Mouse (Mus musculus) forebrain, embryonic 14.5 days (tissue): ENCODE results near the gene Stard13. TPM values are rescaled to one million over a fixed set of nuclear protein-coding genes. Genes with fewer than 3 reads are reported as not detected.

Experiments used
- ATAC-seq: fragments of 200-750 bp; cut with Nextera tagmentation; 2 replicates; pipeline ENCODE4 v1.8.0; 2017; ENCODE audit warnings: mild to moderate bottlenecking, moderate library complexity
- DNase-seq: peaks from one replicate; pipeline ENCODE4 v3.0.0-alpha.2; 2015; ENCODE audit warnings: low spot score
- H3K27ac ChIP-seq: fragments of 300-500 bp; sonication (generic); 2 replicates; pipeline ENCODE4 v1.5.1; 2014; ENCODE audit warnings: low read depth, mild to moderate bottlenecking, control low read depth, low read length, moderate library complexity
- H3K27me3 ChIP-seq: fragments of 300-500 bp; sonication (generic); replicated peaks from 2 replicates; pipeline ENCODE4 v1.6.1; 2014; ENCODE audit warnings: low read length, control low read depth, mixed read lengths; ENCODE audit not compliant: control insufficient read depth, insufficient read depth
- H3K36me3 ChIP-seq: fragments of 300-500 bp; sonication (generic); 2 replicates; pipeline ENCODE4 v1.6.1; 2014; ENCODE audit warnings: low read length, control low read depth; ENCODE audit not compliant: control insufficient read depth, insufficient read depth
- H3K4me1 ChIP-seq: fragments of 300-500 bp; sonication (generic); 2 replicates; pipeline ENCODE4 v1.6.1; 2014; ENCODE audit warnings: antibody characterized with exemption, low read length, control low read depth; ENCODE audit not compliant: control insufficient read depth, insufficient read depth
- H3K4me2 ChIP-seq: fragments of 300-500 bp; sonication (generic); 2 replicates; pipeline ENCODE4 v1.6.1; 2014; ENCODE audit warnings: mild to moderate bottlenecking, control low read depth, low read length
- H3K4me3 ChIP-seq: fragments of 300-500 bp; sonication (generic); 2 replicates; pipeline ENCODE4 v1.5.1; 2014; ENCODE audit warnings: low read depth, low read length, control low read depth
- H3K9ac ChIP-seq: fragments of 300-500 bp; sonication (generic); 2 replicates; pipeline ENCODE4 v1.6.1; 2014; ENCODE audit warnings: mild to moderate bottlenecking, low read length, control low read depth, moderate library complexity
- H3K9me3 ChIP-seq: fragments of 300-500 bp; sonication (generic); replicated peaks from 2 replicates; pipeline ENCODE4 v1.6.1; 2016; ENCODE audit warnings: low read length, control low read depth, mixed read lengths; ENCODE audit not compliant: control insufficient read depth
- whole genome bisulfite sequencing: fragments of 180-500 bp; shearing (Covaris S2); extraction: QIAGEN DNeasy Blood & Tissue Kit; methylation state at CpG from one replicate; pipeline ENCODE4 v1.1.7; 2014; 5-methylcytosine and 5-hydroxymethylcytosine counted together
- polyA plus RNA-seq: library from polyadenylated mRNA; unstranded; fragments of >200 nt; fragmentation: Nextera tagmentation; extraction: Ambion mirVana; gene quantifications from 2 replicates; pipeline ENCODE4 v1.2.1, GENCODE M21; 2014

Stard13 gene
- polyA plus RNA-seq, 1 experiment from 2014 or later = 2.0 TPM

GRCm38 (mm10) chr5:151103284-151103683 lies 130.4 kb downstream of the Stard13 start:
- 83% methylated on average over 4 of the region's 4 CpGs for WGBS

GRCm38 (mm10) chr5:151102262-151102661 lies 131.4 kb downstream of the Stard13 start:
- no peak overlapping the region for H3K4me3 ChIP-seq
- no peaks in the 10 kb centered on the region for H3K9me3 ChIP-seq
- no peaks in the 10 kb centered on the region for H3K4me1 ChIP-seq
- DNase-seq = no peak
- no peak overlapping the region for H3K9ac ChIP-seq
- 41% methylated on average over 2 of the region's 2 CpGs for WGBS
- H3K36me3 ChIP-seq = no peaks in the 10 kb centered on the region
- H3K4me2 ChIP-seq = no peak overlapping the region
- no peak overlapping the region for H3K27ac ChIP-seq
- ATAC-seq = no peak
- no peaks in the 10 kb centered on the region for H3K27me3 ChIP-seq

More at GRCm38 (mm10) chr5:151103284-151103683, 130.4 kb downstream of the Stard13 start:
- DNase-seq (no peak), ATAC-seq (no peak)
- H3K4me3 ChIP-seq = no peak overlapping the region
- no peaks in the 10 kb centered on the region for H3K9me3 ChIP-seq
- no peak overlapping the region for H3K27ac ChIP-seq
- H3K27me3 ChIP-seq = no peaks in the 10 kb centered on the region
- no peaks in the 10 kb centered on the region for H3K36me3 ChIP-seq
- H3K9ac ChIP-seq = no peak overlapping the region
- no peak overlapping the region for H3K4me2 ChIP-seq
- no peaks in the 10 kb centered on the region for H3K4me1 ChIP-seq

DNA sequence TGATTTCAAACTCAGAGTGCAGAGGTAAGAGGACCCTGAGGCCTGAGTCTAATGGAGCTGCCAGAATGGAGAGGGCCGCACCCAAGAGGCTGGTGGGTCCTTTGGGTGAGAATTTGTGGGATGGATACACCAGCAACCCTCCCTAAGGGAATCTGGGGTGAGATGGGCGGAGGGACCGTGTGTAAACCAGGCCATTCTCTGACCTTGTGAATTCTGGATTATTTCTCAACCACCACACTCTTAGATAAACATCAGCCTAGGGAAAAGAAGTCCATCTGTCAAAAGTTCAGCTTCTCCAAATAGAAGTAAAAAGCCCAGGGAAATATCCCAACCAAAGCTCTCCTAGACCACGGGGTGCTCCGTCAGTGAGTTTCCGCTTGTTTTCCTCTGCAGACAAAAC lies 137.6 kb downstream of the Stard13 start:
- ATAC-seq = no peak

GRCm38 (mm10) chr5:151092886-151093665 lies 140.6 kb downstream of the Stard13 start:
- no peaks in the 10 kb centered on the region for H3K4me1 ChIP-seq
- no peak for DNase-seq
- no peak for ATAC-seq
- H3K4me2 ChIP-seq = no peak overlapping the region
- WGBS = 76% methylated on average over 3 of the region's 3 CpGs
- no peaks in the 10 kb centered on the region for H3K36me3 ChIP-seq
- H3K9ac ChIP-seq = no peak overlapping the region
- no peak overlapping the region for H3K4me3 ChIP-seq
- H3K27ac ChIP-seq = no peak overlapping the region
- no peaks in the 10 kb centered on the region for H3K9me3 ChIP-seq
- H3K27me3 ChIP-seq = no peaks in the 10 kb centered on the region

More for the DNA sequence above, 137.6 kb downstream of the Stard13 start:
- WGBS = 94% methylated on average over 6 of the region's 6 CpGs
- no peak for DNase-seq
- Histone ChIP-seq H3K36me3 (no peaks in the 10 kb centered on the region), H3K9ac (no peak overlapping the region), H3K27ac (no peak overlapping the region), H3K9me3 (no peaks in the 10 kb centered on the region), H3K4me3 (no peak overlapping the region), H3K4me2 (no peak overlapping the region), H3K27me3 (no peaks in the 10 kb centered on the region), H3K4me1 (no peaks in the 10 kb centered on the region)

- Histone ChIP-seq H3K4me2 (no peak overlapping the region), H3K4me1 (no peaks in the 10 kb centered on the region), H3K4me3 (no peak overlapping the region), H3K27ac (no peak overlapping the region), H3K36me3 (no peaks in the 10 kb centered on the region), H3K27me3 (no peaks in the 10 kb centered on the region), H3K9me3 (no peaks in the 10 kb centered on the region), H3K9ac (no peak overlapping the region)
- no peak for ATAC-seq
- 88% methylated on average over 6 of the region's 6 CpGs for WGBS
- no peak for DNase-seq
These were observed 142.6 kb downstream of the Stard13 start for GRCm38 (mm10) chr5:151090996-151091395.

DNA sequence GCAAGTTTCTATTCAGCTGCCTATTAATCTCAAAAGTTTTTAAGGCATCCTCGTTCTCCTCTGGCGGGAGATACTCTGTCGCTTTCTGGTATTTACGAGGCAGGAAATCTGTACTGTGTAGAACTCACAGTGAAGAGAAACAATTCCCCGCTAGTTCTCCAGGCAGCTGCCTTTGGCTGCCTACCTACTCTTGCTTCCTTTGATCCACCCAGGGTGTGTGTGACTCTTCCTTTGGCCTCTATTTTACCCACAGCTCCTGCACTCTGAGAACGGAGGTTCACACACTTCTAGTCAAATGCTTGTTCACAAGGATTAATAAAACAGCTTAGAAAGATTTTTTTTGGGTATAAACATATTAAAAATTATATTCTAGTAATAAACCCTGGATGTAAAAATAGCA lies 144.4 kb downstream of the Stard13 start:
- Histone ChIP-seq H3K27ac (no peak overlapping the region), H3K4me2 (no peak overlapping the region), H3K9ac (no peak overlapping the region), H3K4me1 (no peaks in the 10 kb centered on the region), H3K9me3 (no peaks in the 10 kb centered on the region), H3K4me3 (no peak overlapping the region), H3K36me3 (no peaks in the 10 kb centered on the region), H3K27me3 (no peaks in the 10 kb centered on the region)
- no peak for DNase-seq
- no peak for ATAC-seq
- 49% methylated on average over 6 of the region's 6 CpGs for WGBS

- Histone ChIP-seq H3K27ac (no peak overlapping the region), H3K4me3 (no peak overlapping the region), H3K9ac (no peak overlapping the region), H3K4me1 (no peaks in the 10 kb centered on the region), H3K4me2 (no peak overlapping the region), H3K36me3 (no peaks in the 10 kb centered on the region), H3K27me3 (no peaks in the 10 kb centered on the region), H3K9me3 (no peaks in the 10 kb centered on the region)
- WGBS = 86% methylated on average over 9 of the region's 9 CpGs
- no peak for DNase-seq
- ATAC-seq = no peak
These were observed 147.0 kb downstream of the Stard13 start for GRCm38 (mm10) chr5:151086425-151087202.

DNA sequence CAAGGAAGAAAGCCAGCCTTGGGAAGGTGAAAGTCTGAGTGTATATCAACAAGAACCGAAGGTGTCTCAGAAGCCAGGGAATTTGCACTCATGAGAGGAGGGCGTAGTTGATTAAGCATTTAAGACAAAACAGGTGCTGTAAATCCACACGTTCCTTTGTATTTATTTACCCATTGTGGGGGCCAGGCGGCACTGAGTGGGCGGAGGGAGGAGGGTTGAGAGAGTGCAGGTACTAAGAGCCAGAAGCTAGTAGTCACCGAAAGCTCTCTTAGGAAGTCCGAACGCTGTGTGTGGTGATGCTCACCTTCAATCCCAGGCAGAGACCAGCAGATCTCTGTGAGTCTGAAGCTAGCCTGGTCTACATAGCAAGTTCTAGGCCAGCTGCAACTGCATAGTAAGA lies 147.9 kb downstream of the Stard13 start:
- 78% methylated on average over 8 of the region's 8 CpGs for WGBS
- Histone ChIP-seq H3K36me3 (no peaks in the 10 kb centered on the region), H3K9me3 (no peaks in the 10 kb centered on the region), H3K4me1 (no peaks in the 10 kb centered on the region), H3K4me2 (no peak overlapping the region), H3K27ac (no peak overlapping the region), H3K9ac (no peak overlapping the region), H3K27me3 (no peaks in the 10 kb centered on the region), H3K4me3 (no peak overlapping the region)
- ATAC-seq = no peak
- no peak for DNase-seq

- WGBS = 81% methylated on average over 4 of the region's 4 CpGs
- ATAC-seq = no peak
These were observed 153.4 kb downstream of the Stard13 start for GRCm38 (mm10) chr5:151080276-151080675.

More at GRCm38 (mm10) chr5:151080276-151080675, 153.4 kb downstream of the Stard13 start:
- Histone ChIP-seq H3K36me3 (no peaks in the 10 kb centered on the region), H3K4me3 (no peak overlapping the region), H3K4me1 (no peaks in the 10 kb centered on the region), H3K4me2 (no peak overlapping the region), H3K9ac (no peak overlapping the region), H3K27ac (no peak overlapping the region), H3K27me3 (no peaks in the 10 kb centered on the region), H3K9me3 (no peaks in the 10 kb centered on the region)
- DNase-seq = no peak
